Mouse (Mus musculus) liver, embryonic 16.5 days (tissue): ENCODE measurements at regions not wholly inside any gene's neighbourhood (a gene's known extent, or its start where the extent isn't known, plus 50 kb on each side); places are given as distances from the start of the nearest gene placed in this dataset.

ENCODE experiments used
- ATAC-seq: fragments of 200-750 bp; cut with Nextera tagmentation; 2 replicates; pipeline ENCODE4 v1.8.0; 2017; ENCODE audit warnings: low read depth, mild to moderate bottlenecking, moderate number of reproducible peaks, moderate library complexity
- H3K27ac ChIP-seq: fragments of 300-500 bp; sonication (generic); 2 replicates; pipeline ENCODE4 v1.5.1; 2014; ENCODE audit warnings: mild to moderate bottlenecking, low read length
- H3K27me3 ChIP-seq: fragments of 300-500 bp; sonication (generic); 2 replicates; pipeline ENCODE4 v1.6.1; 2014; ENCODE audit warnings: low read depth, low read length, mixed read lengths; ENCODE audit not compliant: control insufficient read depth, insufficient read depth
- H3K36me3 ChIP-seq: fragments of 300-500 bp; sonication (generic); 2 replicates; pipeline ENCODE4 v1.6.1; 2014; ENCODE audit warnings: mild to moderate bottlenecking; ENCODE audit not compliant: control insufficient read depth, insufficient read depth
- H3K4me1 ChIP-seq: fragments of 300-500 bp; sonication (generic); 2 replicates; pipeline ENCODE4 v1.6.1; 2014; ENCODE audit warnings: low read depth, low read length, mixed read lengths; ENCODE audit not compliant: control insufficient read depth
- H3K4me2 ChIP-seq: fragments of 300-500 bp; sonication (generic); 2 replicates; pipeline ENCODE4 v1.6.1; 2014; ENCODE audit warnings: low read depth, low read length, mixed read lengths
- H3K4me3 ChIP-seq: fragments of 300-500 bp; sonication (generic); 2 replicates; pipeline ENCODE4 v1.5.1; 2014; ENCODE audit warnings: low read depth, mild to moderate bottlenecking, low read length
- H3K9ac ChIP-seq: fragments of 300-500 bp; sonication (generic); 2 replicates; pipeline ENCODE4 v1.6.1; 2014; ENCODE audit warnings: low read depth, low read length
- H3K9me3 ChIP-seq: fragments of 300-500 bp; sonication (generic); replicated peaks from 2 replicates; pipeline ENCODE4 v1.6.1; 2016; ENCODE audit warnings: low read length; ENCODE audit not compliant: control insufficient read depth
- WGBS: fragments of 180-500 bp; shearing (Covaris S2); extraction: QIAGEN DNeasy Blood & Tissue Kit; methylation state at CpG from one replicate; pipeline ENCODE4 v1.1.7; 2014; ENCODE audit not compliant: insufficient replicate concordance; 5-methylcytosine and 5-hydroxymethylcytosine counted together

- Histone ChIP-seq H3K4me3 (no peak overlapping the region), H3K27ac (no peak overlapping the region), H3K4me2 (no peak overlapping the region), H3K27me3 (no peaks in the 10 kb centered on the region), H3K9ac (no peak overlapping the region), H3K36me3 (no peaks in the 10 kb centered on the region), H3K9me3 (no peaks in the 10 kb centered on the region), H3K4me1 (no peaks in the 10 kb centered on the region)
- 73% methylated on average over 3 of the region's 3 CpGs for WGBS
- ATAC-seq, result no peak
Observed at GRCm38 (mm10) chr3:39062415-39062814, 175.7 kb downstream of the Fat4 start.

- Histone ChIP-seq H3K36me3 (no peaks in the 10 kb centered on the region), H3K27me3 (no peaks in the 10 kb centered on the region), H3K9me3 (no peaks in the 10 kb centered on the region), H3K9ac (no peak overlapping the region), H3K4me2 (no peak overlapping the region), H3K4me3 (no peak overlapping the region), H3K4me1 (no peaks in the 10 kb centered on the region), H3K27ac (no peak overlapping the region)
- no peak for ATAC-seq
- 56% methylated on average over 6 of the region's 6 CpGs for WGBS
Observed at GRCm38 (mm10) chr3:39065457-39065856, 178.7 kb downstream of the Fat4 start.

GRCm38 (mm10) chr3:39069011-39069410 is 182.3 kb downstream of the Fat4 start:
- no peak overlapping the region for H3K4me2 ChIP-seq
- H3K9me3 ChIP-seq, result no peaks in the 10 kb centered on the region
- H3K27me3 ChIP-seq, result no peaks in the 10 kb centered on the region
- no peak for ATAC-seq
- H3K27ac ChIP-seq, result no peak overlapping the region
- H3K4me1 ChIP-seq, result no peaks in the 10 kb centered on the region
- no peak overlapping the region for H3K4me3 ChIP-seq
- H3K9ac ChIP-seq, result no peak overlapping the region
- H3K36me3 ChIP-seq, result no peaks in the 10 kb centered on the region

GRCm38 (mm10) chr3:39082678-39083270 is 196.0 kb downstream of the Fat4 start:
- no peaks in the 10 kb centered on the region for H3K9me3 ChIP-seq
- H3K27me3 ChIP-seq, result no peaks in the 10 kb centered on the region
- no peaks in the 10 kb centered on the region for H3K4me1 ChIP-seq
- H3K36me3 ChIP-seq, result no peaks in the 10 kb centered on the region
- no peak overlapping the region for H3K4me3 ChIP-seq
- H3K4me2 ChIP-seq, result no peak overlapping the region
- WGBS, result 54% methylated on average over 4 of the region's 4 CpGs
- ATAC-seq, result no peak
- H3K9ac ChIP-seq, result no peak overlapping the region
- no peak overlapping the region for H3K27ac ChIP-seq

GRCm38 (mm10) chr3:39088948-39089347 is 202.2 kb downstream of the Fat4 start:
- H3K4me2 ChIP-seq, result no peak overlapping the region
- no peak for ATAC-seq
- no peak overlapping the region for H3K4me3 ChIP-seq
- no peaks in the 10 kb centered on the region for H3K9me3 ChIP-seq
- H3K27ac ChIP-seq, result no peak overlapping the region
- 65% methylated on average over 4 of the region's 4 CpGs for WGBS
- H3K36me3 ChIP-seq, result no peaks in the 10 kb centered on the region
- no peaks in the 10 kb centered on the region for H3K4me1 ChIP-seq
- no peak overlapping the region for H3K9ac ChIP-seq
- H3K27me3 ChIP-seq, result no peaks in the 10 kb centered on the region

GRCm38 (mm10) chr3:39102324-39102723 is 215.6 kb downstream of the Fat4 start:
- Histone ChIP-seq H3K4me3 (no peak overlapping the region), H3K9ac (no peak overlapping the region), H3K27me3 (no peaks in the 10 kb centered on the region), H3K9me3 (no peaks in the 10 kb centered on the region), H3K27ac (no peak overlapping the region), H3K4me1 (no peaks in the 10 kb centered on the region), H3K4me2 (no peak overlapping the region), H3K36me3 (no peaks in the 10 kb centered on the region)
- 48% methylated on average over 3 of the region's 3 CpGs for WGBS
- no peak for ATAC-seq

GRCm38 (mm10) chr3:39109756-39110392 is 223.1 kb downstream of the Fat4 start:
- Histone ChIP-seq H3K27ac (no peak overlapping the region), H3K4me2 (no peak overlapping the region), H3K9ac (no peak overlapping the region), H3K27me3 (no peaks in the 10 kb centered on the region), H3K4me1 (no peaks in the 10 kb centered on the region), H3K4me3 (no peak overlapping the region), H3K9me3 (no peaks in the 10 kb centered on the region), H3K36me3 (no peaks in the 10 kb centered on the region)
- ATAC-seq, result no peak
- 66% methylated on average over 5 of the region's 5 CpGs for WGBS

GRCm38 (mm10) chr3:39114056-39114455 is 227.3 kb downstream of the Fat4 start:
- H3K27ac ChIP-seq, result no peak overlapping the region
- H3K4me3 ChIP-seq, result no peak overlapping the region
- no peaks in the 10 kb centered on the region for H3K4me1 ChIP-seq
- no peak overlapping the region for H3K4me2 ChIP-seq
- no peak overlapping the region for H3K9ac ChIP-seq
- no peaks in the 10 kb centered on the region for H3K27me3 ChIP-seq
- no peak for ATAC-seq
- no peaks in the 10 kb centered on the region for H3K9me3 ChIP-seq
- no peaks in the 10 kb centered on the region for H3K36me3 ChIP-seq
- WGBS, result 41% methylated on average over 3 of the region's 3 CpGs

- Histone ChIP-seq H3K27ac (no peak overlapping the region), H3K4me1 (no peaks in the 10 kb centered on the region), H3K9ac (no peak overlapping the region), H3K4me3 (no peak overlapping the region), H3K27me3 (no peaks in the 10 kb centered on the region), H3K36me3 (no peaks in the 10 kb centered on the region), H3K4me2 (no peak overlapping the region), H3K9me3 (no peaks in the 10 kb centered on the region)
- no peak for ATAC-seq
- 58% methylated on average over 3 of the region's 3 CpGs for WGBS
Observed at GRCm38 (mm10) chr3:39114826-39115225, 228.1 kb downstream of the Fat4 start.
